Mouse (Mus musculus) adrenal gland (tissue): ENCODE measurements around the gene Tmem131.

Experiments
- intact Hi-C: fragments of 180-260 bp; cut with DNase I; formaldehyde crosslinking; loops from one replicate; pipeline ENCODE4 v1.15.1; 2025

Gene Tmem131

DNA sequence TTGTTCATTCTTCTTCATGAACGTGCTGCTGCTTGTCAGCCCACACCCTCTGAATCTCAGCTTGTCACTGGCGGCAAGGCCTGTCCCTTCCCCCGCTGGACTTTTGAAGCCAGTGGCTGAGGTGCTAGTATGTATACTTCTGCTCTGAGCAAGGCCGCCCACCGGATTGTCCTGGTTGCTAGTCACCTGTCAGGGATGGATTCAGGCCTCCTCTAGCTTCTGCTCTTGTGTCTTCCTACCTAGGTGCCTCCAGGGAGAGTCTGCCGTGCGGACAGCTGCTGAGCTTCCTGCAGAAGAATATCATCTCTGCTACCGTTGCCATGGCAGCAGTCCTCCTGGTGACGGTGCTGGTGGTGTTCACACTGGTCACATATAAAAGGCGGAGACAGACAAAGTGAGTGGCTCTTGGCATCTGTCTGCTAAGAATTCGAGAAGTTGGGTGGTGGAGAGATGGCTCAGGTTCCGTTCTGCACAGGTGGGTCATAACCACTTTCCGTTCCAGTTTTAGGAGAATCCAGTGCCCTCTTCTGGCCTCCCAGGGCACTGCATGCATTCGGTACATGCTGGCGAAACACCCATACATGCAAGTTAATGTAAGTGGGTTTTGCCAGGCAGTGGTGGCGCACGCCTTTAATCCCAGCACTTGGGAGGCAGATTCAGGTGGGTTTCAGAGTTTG lies 199.1 kb downstream of the Tmem131 start:
- intact Hi-C loops, result no loop called here

DNA sequence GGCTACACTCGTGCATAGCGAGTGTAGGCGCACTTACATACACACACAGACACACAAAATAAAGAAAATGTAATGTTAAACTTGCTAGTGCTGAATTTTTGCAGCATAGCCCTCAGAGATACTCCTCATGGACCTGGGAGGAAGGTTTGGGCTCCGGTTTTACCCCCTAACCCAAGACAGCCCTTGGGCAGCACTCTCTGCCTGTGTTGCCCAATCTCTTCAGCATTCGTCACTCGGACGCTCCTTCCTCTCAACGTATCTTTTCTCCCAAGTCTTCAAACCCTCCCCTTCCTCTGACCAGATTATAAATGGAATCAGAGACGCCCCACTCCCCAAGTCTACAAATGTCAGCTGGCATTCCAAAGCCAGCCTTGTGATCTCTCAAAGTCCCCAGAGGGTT lies 200.4 kb downstream of the Tmem131 start:
- intact Hi-C loops, result no loop called here
